Mouse (Mus musculus) layer of hippocampus, adult 11-12 months (tissue): Measurements from ENCODE around the gene Fah.

Experiments
- DNase-seq: peaks from one replicate; pipeline ENCODE4 v3.0.0; 2022; ENCODE audit warnings: low spot score

Fah gene

GRCm38 (mm10) chr7:84594087-84594916 lies 12.2 kb downstream of the Fah start:
- DNase-seq = peak; percentile 55

- DNase-seq = no peak
Measured at GRCm38 (mm10) chr7:84591347-84591746, 15.2 kb downstream of the Fah start.

- DNase-seq = no peak
Measured at GRCm38 (mm10) chr7:84590622-84591021, 15.9 kb downstream of the Fah start.

- DNase-seq = no peak
Measured at GRCm38 (mm10) chr7:84587101-84587783, 19.3 kb downstream of the Fah start.

GRCm38 (mm10) chr7:84586360-84587100 lies 20.0 kb downstream of the Fah start:
- DNase-seq = no peak

GRCm38 (mm10) chr7:84585086-84585485 lies 21.4 kb downstream of the Fah start:
- DNase-seq = no peak

GRCm38 (mm10) chr7:84579769-84580168 lies 26.8 kb downstream of the Fah start:
- DNase-seq = no peak

GRCm38 (mm10) chr7:84578841-84579240 lies 27.7 kb downstream of the Fah start:
- DNase-seq = peak; percentile 64

- no peak for DNase-seq
Measured at GRCm38 (mm10) chr7:84577034-84577433, 29.5 kb downstream of the Fah start.

- no peak for DNase-seq
Measured at GRCm38 (mm10) chr7:84566200-84566599, 40.3 kb downstream of the Fah start.

- DNase-seq = no peak
Measured at GRCm38 (mm10) chr7:84564236-84564635, 42.3 kb downstream of the Fah start.

- no peak for DNase-seq
Measured at GRCm38 (mm10) chr7:84560500-84560899, 46.0 kb downstream of the Fah start.

- no peak for DNase-seq
Measured at GRCm38 (mm10) chr7:84557332-84557731, 49.2 kb downstream of the Fah start.

GRCm38 (mm10) chr7:84555294-84555693 lies 51.2 kb downstream of the Fah start:
- no peak for DNase-seq

GRCm38 (mm10) chr7:84551472-84551871 lies 55.0 kb downstream of the Fah start:
- DNase-seq = no peak

GRCm38 (mm10) chr7:84546667-84547066 lies 59.9 kb downstream of the Fah start:
- DNase-seq = no peak

GRCm38 (mm10) chr7:84544946-84545345 lies 61.6 kb downstream of the Fah start:
- no peak for DNase-seq
